Mouse (Mus musculus) regulatory T cell (primary cell): ENCODE results near the gene Gm20683.

ENCODE experiments used
- in situ Hi-C: fragments of 300-600 bp; cut with MboI, MseI; formaldehyde crosslinking; loops from one replicate; pipeline ENCODE4 v1.15.1; 2025; ENCODE audit warnings: high pct_unique_total_duplicates

Gene Gm20683

DNA sequence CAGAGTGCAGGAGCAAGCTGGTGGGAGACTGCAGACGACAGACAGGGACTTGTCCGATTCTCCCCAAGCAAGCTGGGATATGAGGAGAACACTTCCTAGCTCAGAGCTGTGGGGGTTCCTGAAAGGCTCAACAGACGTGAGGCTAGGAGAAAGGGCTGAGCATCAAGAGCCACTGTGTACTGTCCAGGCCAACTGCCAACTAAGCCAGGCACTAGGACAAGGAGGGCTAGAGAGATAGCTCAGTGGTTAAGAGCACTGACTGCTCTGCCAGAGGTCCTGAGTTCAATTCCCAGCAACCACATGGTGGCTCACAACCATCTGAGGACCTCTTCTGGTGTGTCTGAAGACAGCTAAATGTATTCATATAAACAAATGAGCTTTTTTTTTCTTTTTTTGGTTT is 946 bp upstream of the Gm20683 start:
- in situ Hi-C loops: no loop called here

DNA sequence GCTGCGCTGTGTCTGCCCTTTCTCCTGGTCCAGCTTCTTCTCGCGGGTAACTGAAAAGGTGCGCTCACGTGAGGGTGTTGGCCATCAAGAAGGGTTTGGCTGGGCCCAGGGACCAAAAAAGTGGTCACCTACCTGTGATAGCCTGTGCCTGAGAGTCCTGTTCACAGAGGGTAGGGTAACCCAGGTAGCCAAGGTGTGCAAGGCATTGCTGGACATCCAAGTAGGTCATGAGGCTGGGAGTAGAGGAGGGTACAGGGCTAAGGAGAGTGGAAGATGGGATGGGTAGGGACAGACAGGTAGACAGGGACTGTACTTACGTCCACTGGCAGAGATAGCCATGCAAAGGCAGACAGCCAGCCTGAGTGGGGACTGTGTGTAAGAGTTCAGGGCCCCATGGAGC is 1.0 kb downstream of the Gm20683 start:
- in situ Hi-C loops: no loop called here

DNA sequence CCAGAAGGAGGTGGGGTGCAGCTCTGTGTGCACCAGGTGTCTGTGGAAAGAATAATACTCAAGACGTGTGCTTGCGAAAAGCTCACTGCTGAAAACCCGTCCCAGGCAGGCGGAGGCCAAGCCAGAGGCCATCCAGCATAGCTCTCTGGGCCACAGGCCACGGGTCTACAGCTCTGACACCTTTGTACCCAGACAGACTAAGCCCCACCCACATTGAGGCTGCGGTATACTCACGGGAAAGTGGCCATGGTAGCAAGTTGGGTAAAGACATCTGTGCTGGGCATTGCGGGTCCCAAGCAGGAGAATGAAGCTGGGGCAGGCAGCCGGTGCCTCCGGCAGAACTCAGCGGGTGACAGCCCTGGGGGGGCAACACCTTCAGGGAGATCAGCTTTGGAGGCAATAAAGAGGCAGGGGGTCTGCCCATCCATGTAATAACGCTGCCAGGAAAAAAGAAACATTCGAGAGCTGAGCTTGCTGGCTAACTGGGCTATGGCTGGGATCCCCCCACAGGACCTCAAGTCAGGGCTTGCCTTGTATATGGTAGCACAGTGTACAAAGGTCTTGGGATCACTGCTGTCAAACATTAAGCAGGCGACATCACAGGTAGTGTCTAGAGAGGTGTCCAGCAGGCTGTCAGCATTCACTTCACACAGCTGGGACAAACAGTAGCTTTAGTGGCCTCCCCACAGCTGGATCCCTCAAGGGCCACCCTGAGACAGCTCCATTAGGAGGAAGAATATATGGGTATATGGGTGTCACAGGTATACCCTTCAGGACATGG is 1.9 kb downstream of the Gm20683 start:
- in situ Hi-C loops: no loop called here

DNA sequence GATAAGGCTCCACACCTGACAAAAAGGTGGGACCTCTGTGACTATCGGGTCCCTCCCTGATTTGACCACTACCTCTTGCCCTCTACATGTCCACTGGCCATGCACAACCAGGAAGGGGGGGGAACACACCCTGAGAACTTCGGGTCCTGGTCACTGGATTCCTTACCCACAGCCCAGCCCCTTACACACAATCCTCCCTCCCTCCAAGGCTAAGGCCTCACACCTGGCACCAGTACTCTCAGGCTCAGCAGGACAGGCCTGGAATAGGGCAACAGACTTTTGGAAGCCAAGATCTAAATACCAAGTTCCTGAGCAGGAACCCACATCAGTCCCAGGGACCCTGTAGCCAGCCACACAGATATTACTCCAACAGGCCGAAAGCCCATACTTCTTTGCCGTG is 2.7 kb downstream of the Gm20683 start:
- in situ Hi-C loops: no loop called here

DNA sequence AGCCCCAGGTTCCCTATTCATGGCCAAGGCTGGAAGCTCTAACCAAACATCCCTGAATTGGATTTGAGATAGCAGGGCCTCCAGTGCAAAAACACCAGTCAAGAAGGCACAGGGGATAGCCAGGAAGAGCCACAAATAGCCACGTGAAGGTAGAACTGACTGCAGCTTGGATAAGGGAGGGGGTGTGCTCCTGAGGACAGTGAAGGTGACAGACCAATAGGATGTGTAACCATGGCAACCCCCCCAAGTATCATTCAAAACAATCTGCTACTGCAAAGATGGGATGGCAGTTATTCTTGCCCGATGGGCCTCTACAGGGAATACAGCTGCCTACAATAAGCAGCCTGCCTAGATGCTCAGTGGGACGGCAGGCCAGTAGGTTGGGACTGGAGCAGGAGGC is 4.0 kb downstream of the Gm20683 start:
- in situ Hi-C loops: no loop called here

DNA sequence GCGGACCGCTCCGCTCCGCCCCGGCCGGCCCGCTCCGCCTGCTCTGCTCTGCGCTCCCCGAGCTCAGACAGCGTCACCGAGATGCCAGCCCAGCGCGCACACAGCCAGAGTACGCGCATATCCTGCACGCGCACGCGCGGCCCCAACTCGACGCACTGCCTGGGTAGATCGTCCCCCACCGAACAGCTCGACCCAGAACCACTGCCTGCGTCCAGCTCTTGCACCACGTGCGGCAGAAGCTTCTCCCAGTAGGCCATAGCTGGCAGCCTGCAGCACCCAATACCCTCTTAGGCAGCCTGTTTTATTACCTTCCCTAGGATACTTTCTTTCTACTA is 4.5 kb downstream of the Gm20683 start, which contains the start of gene Rhbdl1:
Rhbdl1 (minus strand) TSS at position 220 of the 335 bp plus-strand sequence.
- in situ Hi-C loops: no loop called here

DNA sequence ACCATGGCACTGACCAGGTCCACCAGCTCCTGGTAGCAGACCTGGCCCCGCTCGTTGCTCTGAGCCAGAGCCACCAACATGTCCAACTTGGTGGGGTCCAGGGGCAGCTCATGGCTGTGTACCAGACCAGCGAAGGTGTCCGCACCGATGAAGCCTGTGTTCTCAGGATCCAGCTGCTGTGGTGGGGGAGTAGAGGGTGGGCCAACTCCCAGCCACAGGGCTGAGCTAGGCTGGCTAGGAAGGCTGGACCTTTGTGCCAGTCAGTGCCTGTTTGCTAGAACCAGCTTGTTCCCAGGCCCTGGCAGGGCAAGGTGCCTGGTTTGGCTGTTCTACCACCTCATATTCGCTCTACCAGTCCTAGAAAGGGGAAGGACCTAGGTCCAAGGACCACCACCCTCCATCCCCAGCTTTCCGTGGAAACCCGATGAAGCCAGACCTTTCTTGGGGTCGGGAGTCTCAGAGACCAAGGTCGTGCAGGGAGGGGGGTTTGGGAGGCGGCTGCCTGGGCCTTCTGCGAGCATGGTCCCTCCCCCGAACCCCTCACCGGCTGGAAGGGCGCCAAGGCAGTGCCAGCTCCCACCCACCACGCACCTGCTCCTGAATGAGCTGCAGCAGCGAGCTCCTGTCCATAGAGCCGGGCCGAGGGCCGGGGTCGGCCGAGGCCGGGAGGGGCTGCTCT is 5.0 kb downstream of the Gm20683 start:
- in situ Hi-C loops: no loop called here

DNA sequence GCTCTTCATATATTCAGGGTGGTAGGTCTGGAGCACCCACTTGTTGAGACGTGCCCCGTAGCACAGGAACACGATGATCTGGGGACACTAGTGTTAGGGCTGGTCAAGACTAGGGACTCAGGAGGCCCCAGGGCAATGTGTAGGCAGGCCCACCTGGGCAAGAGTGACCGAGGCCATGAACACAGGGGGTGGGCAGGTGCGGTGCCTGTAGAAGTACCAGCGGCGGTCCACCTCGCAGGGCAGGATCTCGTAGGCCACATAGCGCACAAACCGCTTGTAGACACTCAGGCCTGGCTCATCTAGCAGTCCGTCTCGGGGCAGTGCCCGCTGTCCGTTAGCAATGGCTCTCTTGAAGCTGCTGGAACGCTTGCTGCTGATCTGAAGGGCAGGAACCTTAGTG is 5.7 kb downstream of the Gm20683 start:
- in situ Hi-C loops: no loop called here

DNA sequence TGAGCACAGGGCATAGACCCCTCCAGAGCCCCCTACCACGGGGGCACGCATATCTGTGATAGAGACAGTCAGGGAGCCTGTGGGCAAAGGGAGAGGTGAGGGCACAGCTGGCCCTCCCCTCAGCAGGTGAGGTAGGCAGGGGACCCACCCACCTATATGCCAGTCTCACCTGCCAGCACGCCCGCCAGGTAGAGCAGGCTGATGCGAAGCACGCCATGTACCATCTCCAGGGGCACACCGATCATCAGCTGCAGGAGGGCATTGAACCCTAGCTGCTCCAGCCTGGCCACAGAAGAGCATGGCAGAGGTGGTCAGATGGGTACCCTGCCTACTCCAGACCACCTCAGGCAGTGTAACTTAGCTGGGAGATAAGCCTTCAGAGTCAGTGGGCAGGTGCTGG is 6.3 kb downstream of the Gm20683 start:
- in situ Hi-C loops: no loop called here

DNA sequence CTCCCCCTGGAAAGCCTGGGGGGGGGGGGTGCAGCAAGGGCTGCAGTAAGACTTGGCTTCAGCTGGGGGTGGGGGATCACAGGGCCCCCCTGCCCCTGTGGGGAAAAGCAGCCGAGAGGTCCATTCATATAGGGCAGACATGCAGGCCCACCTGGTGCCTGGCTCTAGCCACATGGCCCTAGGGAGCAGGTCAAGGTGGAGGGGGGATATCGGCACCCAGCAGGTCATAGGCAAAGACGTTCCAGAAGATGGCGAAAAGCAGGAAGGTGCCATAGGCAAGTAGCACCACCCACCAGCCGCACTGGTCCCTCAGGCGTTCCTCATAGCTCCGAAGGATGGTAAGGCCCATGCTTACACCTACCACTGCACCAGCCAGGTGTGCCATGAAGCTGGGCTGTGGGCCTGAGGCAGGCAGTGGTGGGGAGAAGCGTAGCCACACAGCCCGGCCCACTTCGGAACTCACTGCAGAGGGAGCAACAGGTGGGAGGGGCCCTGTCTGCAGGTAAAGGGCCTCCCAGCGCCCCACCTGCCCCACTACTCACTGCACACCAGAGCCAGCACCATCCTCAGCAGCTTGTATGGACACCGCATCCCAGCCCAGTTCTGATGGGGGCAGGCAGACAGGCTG is 6.9 kb downstream of the Gm20683 start:
- in situ Hi-C loops: no loop called here

DNA sequence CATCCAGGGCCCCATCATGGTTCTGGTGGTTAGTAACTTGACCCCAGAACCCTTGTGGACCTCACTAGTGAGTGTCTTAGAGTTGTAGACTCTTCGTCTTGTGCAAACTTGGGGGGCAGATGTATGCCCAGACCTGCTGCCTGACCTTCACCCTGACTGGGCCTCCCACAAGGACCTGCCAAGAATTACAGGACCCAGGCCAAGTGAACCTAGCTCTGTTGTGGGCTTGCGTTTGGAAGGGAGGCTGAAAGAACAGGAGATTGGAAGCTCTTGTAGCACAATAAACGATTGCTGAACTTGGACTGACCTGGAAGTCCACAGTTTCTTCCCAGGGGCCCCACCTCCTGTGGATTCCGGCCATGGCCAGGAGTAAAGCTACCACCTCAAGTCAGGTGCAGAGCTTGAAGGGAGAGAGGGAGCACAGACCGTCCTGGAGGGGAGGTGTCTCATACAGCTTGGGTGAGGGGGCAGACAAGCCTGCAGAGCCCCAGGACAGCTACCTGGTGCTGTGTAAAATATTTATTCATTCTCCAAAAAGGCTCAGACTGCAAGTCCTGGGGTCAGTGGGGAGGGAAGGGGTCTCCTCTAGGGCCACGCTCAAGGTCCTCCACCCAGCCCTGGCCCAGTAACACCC is 7.5 kb downstream of the Gm20683 start:
- in situ Hi-C loops: no loop called here

DNA sequence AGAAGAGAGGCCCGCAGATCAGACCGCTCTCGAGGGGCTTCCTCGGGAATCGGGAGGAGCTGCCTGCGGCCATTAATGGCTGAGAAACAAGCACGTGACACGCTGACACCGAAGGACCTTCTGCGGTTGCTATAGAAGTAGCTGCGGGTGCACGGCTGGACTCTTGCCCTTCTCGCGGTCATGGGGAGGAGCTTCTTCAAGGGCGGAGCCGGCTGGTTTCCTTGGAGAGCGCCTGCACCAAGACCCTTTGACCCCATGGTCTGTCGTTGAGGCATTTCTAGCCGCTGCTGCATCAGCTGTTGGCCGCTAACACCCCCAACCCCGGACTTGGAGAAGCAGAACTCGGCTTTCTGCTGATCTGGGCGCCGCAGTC is 8.3 kb downstream of the Gm20683 start, which contains the start of gene Stub1:
Stub1 (minus strand) TSS at position 114 of the 373 bp plus-strand sequence.
- in situ Hi-C loops: no loop called here

DNA sequence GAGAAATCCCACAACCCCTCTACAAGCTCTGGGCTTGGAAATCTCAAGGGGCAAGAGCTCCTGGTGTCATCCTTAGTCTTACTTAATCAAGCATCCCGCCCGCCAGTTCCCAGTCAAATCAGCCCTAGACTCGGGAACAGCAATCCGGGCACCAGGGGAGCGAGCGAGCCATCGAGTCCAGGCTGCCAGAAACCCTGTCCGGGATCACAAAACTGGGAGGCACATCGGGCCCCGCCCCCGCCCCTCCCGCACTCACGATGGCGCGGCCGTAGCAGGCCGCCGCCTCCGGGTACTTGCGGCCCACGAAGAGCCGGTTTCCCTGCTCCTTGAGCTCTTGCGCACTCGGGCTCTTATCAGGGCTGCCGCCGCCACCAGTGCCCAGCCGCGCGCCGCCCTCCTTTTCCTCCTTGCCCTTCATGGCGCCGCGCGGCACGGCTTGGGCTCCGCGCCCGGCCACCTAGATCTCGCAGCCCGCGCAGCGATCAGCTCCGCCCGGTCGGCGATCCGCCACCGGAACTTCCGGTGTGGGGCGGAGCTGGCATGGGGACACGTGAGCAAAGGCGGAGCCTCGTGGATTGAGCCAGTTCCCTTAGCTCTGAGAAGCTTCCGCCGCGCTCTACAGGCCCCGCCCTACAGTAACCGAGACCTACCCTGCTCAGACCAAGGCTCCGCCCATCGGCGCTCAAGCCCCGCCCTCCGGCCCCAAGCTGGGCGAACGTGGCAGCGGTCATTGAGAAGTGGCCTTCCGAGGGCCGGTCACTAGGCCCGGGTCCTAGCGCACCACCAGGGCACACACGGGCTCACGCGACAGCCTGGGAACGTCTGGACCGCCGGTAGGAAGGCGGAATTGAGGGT is 8.9 kb downstream of the Gm20683 start:
- in situ Hi-C loops: no loop called here

DNA sequence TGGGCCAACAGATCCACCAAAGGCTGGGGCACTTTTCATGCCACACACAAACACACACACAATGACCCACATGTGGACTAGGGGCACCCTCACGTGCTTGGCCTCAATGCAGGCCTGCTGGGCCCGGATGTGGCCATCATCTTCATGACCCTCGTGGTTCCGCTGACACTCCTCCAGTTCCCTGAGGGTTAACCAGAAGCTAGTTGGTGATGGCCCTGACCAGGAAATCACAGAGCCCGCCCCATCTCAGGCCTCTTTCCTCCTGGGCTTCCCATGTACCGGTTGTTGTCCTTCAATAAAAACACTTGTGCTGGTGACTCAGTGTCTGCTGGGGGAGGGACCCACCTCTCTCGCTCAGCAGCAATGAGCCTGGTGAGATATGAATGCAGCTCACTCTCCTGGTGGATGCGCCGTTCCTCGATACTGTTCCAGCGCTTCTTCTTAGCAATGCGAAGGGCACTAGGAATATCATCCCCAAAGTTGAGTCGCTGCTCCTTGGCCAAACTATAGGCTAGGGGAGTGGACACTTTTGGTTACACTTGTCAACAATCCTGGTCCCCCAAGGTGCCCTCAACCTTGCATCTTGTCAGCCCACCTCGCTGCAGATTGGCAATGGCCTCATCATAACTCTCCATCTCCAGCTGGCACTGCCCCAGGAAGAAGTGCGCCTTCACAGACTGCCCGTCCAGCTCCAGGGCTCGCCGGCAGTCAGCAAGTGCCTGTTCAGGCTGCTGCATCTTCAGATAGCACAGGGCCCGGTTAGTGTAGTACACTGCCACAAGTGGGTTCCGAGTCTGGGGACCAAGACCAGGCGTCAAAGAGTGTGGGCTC is 9.9 kb downstream of the Gm20683 start:
- in situ Hi-C loops: no loop called here

DNA sequence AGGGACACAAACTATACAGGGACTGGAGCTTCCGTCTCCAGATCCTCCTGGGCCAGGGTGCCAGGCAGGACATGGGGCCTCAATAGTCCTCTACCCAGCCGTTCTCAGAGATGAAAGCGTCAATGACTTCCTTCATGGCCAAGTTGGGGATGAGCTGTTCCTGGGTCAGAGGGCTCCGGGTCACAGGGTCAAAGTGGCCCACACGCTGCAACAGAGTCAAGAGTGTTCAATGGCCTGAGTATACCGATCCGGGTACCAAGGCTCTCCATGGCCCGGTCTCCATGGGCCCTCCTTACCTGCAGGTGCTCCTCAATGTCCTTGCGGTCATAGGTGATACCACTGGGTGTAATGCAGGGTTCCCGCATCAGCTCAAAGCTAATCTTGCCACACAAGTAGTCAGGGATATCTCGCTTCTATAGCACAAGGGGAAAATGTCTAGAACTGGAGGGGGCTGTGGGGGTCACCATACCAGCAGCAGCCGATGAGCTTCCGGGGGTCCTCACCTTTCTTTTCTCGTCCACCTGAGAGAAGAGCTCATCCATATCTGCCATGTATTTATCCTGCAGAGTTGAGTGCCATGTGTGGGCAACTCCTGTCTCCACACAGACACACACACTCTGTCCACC is 10.6 kb downstream of the Gm20683 start:
- in situ Hi-C loops: no loop called here

DNA sequence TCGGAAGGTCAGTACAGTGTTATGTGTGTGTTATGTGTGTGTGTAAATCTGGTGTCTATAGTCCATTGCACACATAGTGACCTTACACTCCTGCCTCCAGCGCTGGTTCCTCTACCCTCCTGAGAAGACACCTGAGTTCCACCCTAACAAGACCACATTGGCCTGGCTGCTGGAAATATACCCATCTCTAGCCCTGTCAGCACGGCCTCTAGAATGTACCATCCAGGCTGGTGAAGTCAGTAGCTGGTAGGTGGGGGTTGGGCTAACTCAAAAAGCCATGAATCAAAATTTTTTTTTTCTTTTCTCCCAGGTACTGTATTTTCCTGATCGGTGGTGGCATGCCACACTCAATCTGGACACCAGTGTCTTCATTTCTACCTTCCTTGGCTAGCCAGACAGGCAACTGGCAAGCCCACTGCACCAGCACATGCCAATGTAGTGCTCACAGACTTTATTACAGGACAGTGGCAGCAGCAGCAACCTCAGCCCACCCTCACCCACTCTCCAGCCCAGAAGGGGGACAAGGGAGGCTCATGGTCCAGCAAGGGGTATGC is 11.3 kb downstream of the Gm20683 start:
- in situ Hi-C loops: no loop called here

DNA sequence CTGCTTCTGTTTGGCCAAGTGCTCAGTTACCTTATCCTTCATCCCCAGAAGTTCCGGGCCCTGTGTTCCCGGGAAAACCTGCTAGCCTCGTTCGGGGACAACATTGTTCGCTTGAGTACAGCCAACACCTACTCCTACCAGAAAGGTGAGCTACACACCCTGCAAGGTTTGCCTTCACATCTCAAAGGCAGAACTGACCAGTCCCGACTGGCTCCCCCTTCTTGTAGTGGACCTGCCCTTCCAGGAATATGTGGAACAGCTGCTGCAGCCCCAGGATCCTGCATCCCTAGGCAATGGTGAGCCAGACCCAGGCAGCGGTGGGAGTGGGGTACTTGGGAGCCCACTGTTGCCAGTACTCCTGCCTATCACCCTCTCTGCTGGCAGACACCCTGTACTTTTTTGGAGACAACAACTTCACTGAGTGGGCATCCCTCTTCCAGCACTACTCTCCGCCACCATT is 12.0 kb downstream of the Gm20683 start:
- in situ Hi-C loops: no loop called here

DNA sequence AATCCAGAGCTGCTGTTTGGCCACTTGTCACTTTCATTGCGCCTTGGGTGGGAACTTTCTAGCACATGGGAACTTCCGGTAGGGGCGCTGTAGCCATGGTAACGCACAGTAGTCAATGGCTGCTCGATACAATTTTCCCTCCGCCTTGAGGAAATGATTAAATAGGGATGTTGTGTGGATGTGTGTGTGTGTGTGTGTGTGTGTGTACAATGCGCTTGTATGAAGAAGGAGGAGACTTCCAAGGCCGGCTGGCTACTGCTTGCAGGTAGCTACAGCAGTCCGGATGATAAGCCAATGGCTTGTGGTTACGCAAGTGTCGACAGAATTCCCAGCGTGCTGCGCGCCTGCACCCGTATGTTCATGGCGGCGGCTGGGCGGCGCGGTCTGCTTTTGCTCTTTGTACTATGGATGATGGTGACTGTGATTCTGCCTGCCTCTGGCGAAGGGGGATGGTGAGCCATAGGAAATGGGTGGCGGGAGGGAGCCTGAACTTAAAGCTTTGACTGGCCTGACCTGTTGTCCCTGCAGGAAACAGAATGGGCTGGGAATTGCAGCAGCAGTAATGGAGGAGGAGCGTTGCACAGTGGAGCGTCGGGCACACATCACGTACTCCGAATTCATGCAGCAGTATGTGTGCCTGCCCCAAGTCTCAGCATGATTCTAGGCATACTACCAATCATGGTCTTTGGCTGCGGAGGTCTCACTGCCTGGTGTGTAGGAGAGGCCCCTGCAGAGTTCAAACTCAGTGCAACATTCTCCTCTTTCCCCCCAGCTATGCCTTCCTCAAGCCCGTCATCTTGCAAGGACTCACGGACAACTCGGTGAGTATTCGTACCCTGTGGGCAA is 12.6 kb downstream of the Gm20683 start, which contains the start of gene Jmjd8:
Jmjd8 (plus strand) TSS at position 156 of the 846 bp plus-strand sequence.
- in situ Hi-C loops: no loop called here

DNA sequence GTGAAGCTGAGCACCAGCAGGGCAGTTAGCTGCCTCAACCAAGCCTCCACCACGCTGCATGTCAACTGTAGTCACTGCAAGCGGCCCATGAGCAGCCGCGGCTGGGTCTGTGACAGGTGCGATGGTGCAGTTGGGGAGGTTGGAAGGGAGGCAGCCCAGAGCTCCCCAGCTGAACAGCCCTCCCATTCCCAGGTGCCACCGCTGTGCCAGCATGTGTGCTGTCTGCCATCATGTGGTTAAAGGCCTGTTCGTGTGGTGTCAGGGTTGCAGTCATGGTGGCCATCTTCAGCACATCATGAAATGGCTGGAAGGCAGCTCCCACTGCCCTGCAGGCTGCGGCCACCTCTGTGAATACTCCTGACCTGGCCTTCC is 13.4 kb downstream of the Gm20683 start:
- in situ Hi-C loops: no loop called here
